ENCODE assay signal across 9 mouse cellular contexts in the genomic region with DNA sequence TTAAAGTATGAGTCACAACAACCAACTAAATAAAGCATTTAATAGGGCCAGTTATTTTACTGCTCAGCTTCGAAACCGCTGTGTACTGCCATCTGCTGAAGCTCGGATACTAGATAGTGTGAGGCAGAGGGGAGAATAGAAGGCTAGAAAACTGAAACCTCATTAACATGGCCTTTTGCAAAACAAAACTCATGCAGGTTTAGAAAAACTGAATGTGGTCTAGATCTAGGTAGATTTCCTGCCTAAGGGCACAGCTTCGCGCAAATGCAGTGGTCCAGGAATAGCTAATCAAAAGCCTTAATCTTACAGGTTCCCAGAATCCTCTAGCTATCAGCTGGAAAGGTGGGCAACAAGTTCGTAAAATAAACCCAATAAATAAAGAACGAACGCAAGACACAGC. TPM values are rescaled to one million over a fixed set of nuclear protein-coding genes. Genes with fewer than 3 reads are reported as not detected.
A peak's percentile ranks its signal among the peaks of the same experiment; 100 is the strongest.
DNase-seq lines count a peak whose midpoint lies in the region; ATAC-seq and TF ChIP-seq lines count a peak whose summit lies in the region.
"Had no signal": no experiment of that assay in that cellular context is flagged by ENCODE, and none has a peak within 500 bp of the region (broad histone marks: within the 10 kb centered on the region; RNA-seq: fewer than 3 reads in every experiment).

No protein-coding gene starts in this region.

- no peak for DNase-seq in heart, adult 9 months (ENCODE audit: low spot score in 2 of 2)
- peak; percentile 48 for DNase-seq in CH12.LX (ENCODE audit: extremely low read depth)
- no peak for DNase-seq in midbrain, embryonic 11.5 days (ENCODE audit: low spot score, missing footprints)
- DNase-seq in thymus, adult 18-20 months: no peak
- DNase-seq in adipocyte (ENCODE audit: low spot score): no peak
- no peak for DNase-seq in kidney, postnatal 14 days
- DNase-seq: retina, postnatal 1 day had no signal

- TF ChIP-seq CTCF in CH12.LX (conservative IDR thresholded peaks at IDR 0.05 in 1 of 2, IDR thresholded peaks at IDR 0.05 in 1 of 2; ENCODE audit: low read depth in 2 of 2, low read length in 2 of 2): no peak

- H3K9ac ChIP-seq in heart, embryonic 11.5 days (ENCODE audit: low read depth, low read length): peak overlapping the region; percentile 97
- H3K9ac ChIP-seq in CH12.LX (ENCODE audit: insufficient read depth, low read depth): peak overlapping the region; percentile 78
- H3K9ac ChIP-seq in heart, embryonic 16.5 days (ENCODE audit: low read length): peak overlapping the region; percentile 95
- H3K9ac ChIP-seq in midbrain, embryonic 11.5 days (ENCODE audit: low read length): peak overlapping the region; percentile 93

- TF ChIP-seq RAD21 in CH12.LX (IDR thresholded peaks at IDR 0.05; ENCODE audit: low read depth, low read length): no peak

- peak overlapping the region; percentile 93 for H3K4me3 ChIP-seq in heart, embryonic 11.5 days (ENCODE audit: low read depth, low read length)
- peak overlapping the region; percentile 74 to 86 (median 76) for H3K4me3 ChIP-seq in CH12.LX (replicated peaks in 1 of 3; ENCODE audit: low read depth in 2 of 3, low read length in 2 of 3, poor library complexity in 1 of 3)
- peak overlapping the region; percentile 91 for H3K4me3 ChIP-seq in heart, embryonic 16.5 days (ENCODE audit: low read length)
- H3K4me3 ChIP-seq in midbrain, embryonic 11.5 days (ENCODE audit: low read depth, low read length): peak overlapping the region; percentile 75

- ATAC-seq in heart, embryonic 11.5 days (replicated peaks; ENCODE audit: insufficient number of reproducible peaks, low FRiP score, low TSS enrichment): no peak
- no peak for ATAC-seq in heart, embryonic 16.5 days (replicated peaks; ENCODE audit: extremely low read depth, insufficient read depth, low FRiP score)
- ATAC-seq in midbrain, embryonic 11.5 days (ENCODE audit: low FRiP score): no peak

- H3K4me2 ChIP-seq in heart, embryonic 11.5 days: peak overlapping the region; percentile 73
- H3K4me2 ChIP-seq in CH12.LX (ENCODE audit: insufficient read depth, low read depth, poor library complexity, severe bottlenecking): peak overlapping the region; percentile 69
- H3K4me2 ChIP-seq in heart, embryonic 16.5 days (ENCODE audit: low read depth, low read length): peak overlapping the region; percentile 93
- peak overlapping the region; percentile 85 for H3K4me2 ChIP-seq in midbrain, embryonic 11.5 days

- TF ChIP-seq POLR2A in CH12.LX (IDR thresholded peaks at IDR 0.05; ENCODE audit: low read depth, low read length): no peak; the same call in 1 of the 2 replicates

- H3K9me3 ChIP-seq in heart, embryonic 11.5 days (replicated peaks; ENCODE audit: control insufficient read depth, low read length): no peaks in the 10 kb centered on the region
- H3K9me3 ChIP-seq in CH12.LX (replicated peaks; ENCODE audit: low read length): peaks cover 6% of the 10 kb centered on the region
- 0 out of 2 replicates have a peak, but pooled peaks cover 3% of the 10 kb centered on the region for H3K9me3 ChIP-seq in heart, embryonic 16.5 days (replicated peaks; ENCODE audit: control insufficient read depth, low read length)
- no peaks in the 10 kb centered on the region for H3K9me3 ChIP-seq in midbrain, embryonic 11.5 days (ENCODE audit: control insufficient read depth, low read length)

- H3K27ac ChIP-seq in heart, embryonic 11.5 days (ENCODE audit: low read depth, low read length): peak overlapping the region; percentile 97
- peak overlapping the region; percentile 96 for H3K27ac ChIP-seq in CH12.LX (ENCODE audit: insufficient read depth, low read depth)
- H3K27ac ChIP-seq in heart, embryonic 16.5 days (ENCODE audit: low read length): peak overlapping the region; percentile 97
- peak overlapping the region; percentile 91 for H3K27ac ChIP-seq in midbrain, embryonic 11.5 days (ENCODE audit: low read depth, low read length)

- no peaks in the 10 kb centered on the region for H3K36me3 ChIP-seq in heart, embryonic 11.5 days (ENCODE audit: control insufficient read depth, insufficient read depth, low read length)
- H3K36me3 ChIP-seq in CH12.LX (replicated peaks in 1 of 2; ENCODE audit: control insufficient read depth in 1 of 2, insufficient read depth in 1 of 2, low read length in 1 of 2): peaks cover 6 to 38% of the 10 kb centered on the region in 2 experiments
- H3K36me3 ChIP-seq in heart, embryonic 16.5 days (ENCODE audit: control insufficient read depth, insufficient read depth): 0 out of 2 replicates have a peak, but pooled peaks cover 8% of the 10 kb centered on the region
- H3K36me3 ChIP-seq in midbrain, embryonic 11.5 days (ENCODE audit: control insufficient read depth, insufficient read depth, low read length): peaks cover 4% of the 10 kb centered on the region; the same call in 1 of the 2 replicates

- dilution Hi-C loops in CH12.LX (cut with MboI; ENCODE audit: extremely low pct_ligation_motif_present, extremely low pct_unique_long_range_greater_than_20kb, low sequenced_read_pairs): no loop called here

- WGBS in heart, embryonic 11.5 days (ENCODE audit: insufficient replicate concordance): 22% methylated on average over 8 of the region's 8 CpGs
- WGBS in heart, embryonic 16.5 days: 20% methylated on average over 8 of the region's 8 CpGs
- WGBS in midbrain, embryonic 11.5 days: 19% methylated on average over 8 of the region's 8 CpGs

- no peaks in the 10 kb centered on the region; the same call in 1 of the 2 replicates for H3K4me1 ChIP-seq in heart, embryonic 11.5 days (ENCODE audit: control insufficient read depth, insufficient read depth, low read length)
- H3K4me1 ChIP-seq in CH12.LX (ENCODE audit: control insufficient read depth in 1 of 2, insufficient read depth in 2 of 2): peaks cover 5 to 32% of the 10 kb centered on the region in 2 experiments; a peak in 3 of 4 replicates
- H3K4me1 ChIP-seq in heart, embryonic 16.5 days (ENCODE audit: control insufficient read depth, insufficient read depth, low read length): peaks cover 9% of the 10 kb centered on the region
- peaks cover 4% of the 10 kb centered on the region; the same call in 1 of the 2 replicates for H3K4me1 ChIP-seq in midbrain, embryonic 11.5 days (ENCODE audit: control insufficient read depth, insufficient read depth, low read length)

- in situ Hi-C loops in CH12.LX (cut with MboI; ENCODE audit: low pct_ligation_motif_present, low pct_unique_long_range_greater_than_20kb, low sequenced_read_pairs): no loop called here

- TF ChIP-seq EP300 in CH12.LX (IDR thresholded peaks at IDR 0.05; ENCODE audit: low read length): no peak

- H3K79me2 ChIP-seq in CH12.LX (replicated peaks; ENCODE audit: control insufficient read depth, extremely low read depth, insufficient read depth, poor library complexity, severe bottlenecking): peaks cover 3% of the 10 kb centered on the region

- H3K27me3 ChIP-seq in heart, embryonic 11.5 days (ENCODE audit: control insufficient read depth, insufficient read depth, low read length): no peaks in the 10 kb centered on the region
- H3K27me3 ChIP-seq in CH12.LX (replicated peaks): no peaks in the 10 kb centered on the region
- H3K27me3 ChIP-seq in heart, embryonic 16.5 days (ENCODE audit: control insufficient read depth, insufficient read depth, low read length): no peaks in the 10 kb centered on the region
- H3K27me3 ChIP-seq in midbrain, embryonic 11.5 days (ENCODE audit: control insufficient read depth, insufficient read depth, low read length): no peaks in the 10 kb centered on the region

TF ChIP-seq in CH12.LX, 34 proteins besides CTCF, POLR2A, EP300 and RAD21:
- TF ChIP-seq ELF1 (IDR thresholded peaks at IDR 0.05; ENCODE audit: low read depth, low read length) (no peak), HCFC1 (IDR thresholded peaks at IDR 0.05; ENCODE audit: low read depth, low read length) (0 out of 2 replicates have a peak, but pooled peaks have one; percentile 3), MAX (IDR thresholded peaks at IDR 0.05; ENCODE audit: low read length) (peak; percentile 8; the same call in 1 of the 2 replicates), GABPA (IDR thresholded peaks at IDR 0.05; ENCODE audit: insufficient replicate concordance, low read depth, low read length) (no peak), JUND (conservative IDR thresholded peaks at IDR 0.05; ENCODE audit: low read depth, low read length) (0 out of 2 replicates have a peak, but pooled peaks have one; percentile 8), ZC3H11A (IDR thresholded peaks at IDR 0.05; ENCODE audit: low read depth, low read length) (no peak), ZKSCAN1 (IDR thresholded peaks at IDR 0.05; ENCODE audit: borderline replicate concordance, low read depth, low read length) (no peak), POLR2AphosphoS2 (IDR thresholded peaks at IDR 0.05; ENCODE audit: low read depth, low read length) (no peak; the same call in 1 of the 2 replicates), MYC (IDR thresholded peaks at IDR 0.05; ENCODE audit: low read depth, low read length) (0 out of 2 replicates have a peak, but pooled peaks have one; percentile 36), TBP (conservative IDR thresholded peaks at IDR 0.05; ENCODE audit: low read depth, low read length) (peak; percentile 77), JUN (IDR thresholded peaks at IDR 0.05; ENCODE audit: insufficient read depth, low read depth, low read length) (0 out of 2 replicates have a peak, but pooled peaks have one; percentile 25), KAT2A (IDR thresholded peaks at IDR 0.05; ENCODE audit: insufficient replicate concordance, low read length) (no peak), MAZ (IDR thresholded peaks at IDR 0.05; ENCODE audit: low read depth, low read length) (no peak), TCF12 (IDR thresholded peaks at IDR 0.05; ENCODE audit: low read depth, low read length) (no peak), E2F4 (IDR thresholded peaks at IDR 0.05; ENCODE audit: insufficient replicate concordance, low read depth, low read length) (no peak)

RNA-seq across cellular contexts. Expression of a gene that starts 0.7 kb away (rescaled TPM):
- 2.2 and 2.3 TPM in 2 replicates for polyA plus RNA-seq in heart, embryonic 11.5 days (2014; fragmentation: Nextera tagmentation; extraction: Ambion mirVana)
- total RNA-seq in CH12.LX (2012; rRNA removed) (2.1 and 3.0 TPM in 2 replicates), CH12.LX (2014; rRNA removed) (0.99 and 1.0 TPM in 2 replicates)
- polyA plus RNA-seq in CH12.LX (2012; ENCODE audit: insufficient read length, low read depth): 2.7 and 3.6 TPM in 2 replicates
- polyA plus RNA-seq in heart, embryonic 16.5 days (2015; fragmentation: Nextera tagmentation; extraction: Ambion mirVana): 2.2 and 2.7 TPM in 2 replicates
- 3.3 and 4.2 TPM in 2 replicates for polyA plus RNA-seq in midbrain, embryonic 11.5 days (2014; fragmentation: Nextera tagmentation; extraction: Ambion mirVana)

RNA-seq across cellular contexts. Expression of a gene that starts 1.1 kb away (rescaled TPM):
- polyA plus RNA-seq in heart, embryonic 11.5 days (2014; fragmentation: Nextera tagmentation; extraction: Ambion mirVana): 50.6 and 59.0 TPM in 2 replicates
- total RNA-seq in CH12.LX (2012; rRNA removed) (64.0 and 72.6 TPM in 2 replicates), CH12.LX (2014; rRNA removed) (78.5 and 86.6 TPM in 2 replicates)
- polyA plus RNA-seq in CH12.LX (2012; ENCODE audit: insufficient read length, low read depth): 48.5 and 48.7 TPM in 2 replicates
- 45.3 and 48.2 TPM in 2 replicates for polyA plus RNA-seq in heart, embryonic 16.5 days (2015; fragmentation: Nextera tagmentation; extraction: Ambion mirVana)
- 85.3 and 93.4 TPM in 2 replicates for polyA plus RNA-seq in midbrain, embryonic 11.5 days (2014; fragmentation: Nextera tagmentation; extraction: Ambion mirVana)
